Mouse (Mus musculus) embryo, embryonic 11.5 days (tissue): Measurements from ENCODE around the gene Fgfr2.
"Not testable (repeated sequence)": the region's sequence is repeated elsewhere in the genome, so short reads cannot be mapped to it uniquely, and the experiment has no call there.

Source experiments
- DNase-seq: peaks from one replicate; pipeline ENCODE4 v3.0.0-alpha.2; 2012; ENCODE audit warnings: low read depth, low spot score

The Fgfr2 gene

GRCm38 (mm10) chr7:130692943-130693799 is 2430.0 kb downstream of the Fgfr2 start:
- DNase-seq: peak; percentile 46

GRCm38 (mm10) chr7:130692392-130692942 is 2430.7 kb downstream of the Fgfr2 start:
- peak; percentile 73 for DNase-seq

GRCm38 (mm10) chr7:130691931-130692330 is 2431.2 kb downstream of the Fgfr2 start:
- no peak for DNase-seq

GRCm38 (mm10) chr7:130690869-130691268 is 2432.3 kb downstream of the Fgfr2 start:
- DNase-seq: no peak

- no peak for DNase-seq
Observed at GRCm38 (mm10) chr7:130688601-130689000, 2434.5 kb downstream of the Fgfr2 start.

- no peak for DNase-seq
Observed at GRCm38 (mm10) chr7:130681798-130682197, 2441.4 kb downstream of the Fgfr2 start.

GRCm38 (mm10) chr7:130678414-130678813 is 2444.7 kb downstream of the Fgfr2 start:
- no peak for DNase-seq

GRCm38 (mm10) chr7:130677541-130678274 is 2445.4 kb downstream of the Fgfr2 start:
- no peak for DNase-seq

- no peak for DNase-seq
Observed at GRCm38 (mm10) chr7:130676885-130677540, 2446.1 kb downstream of the Fgfr2 start.

GRCm38 (mm10) chr7:130674526-130674925 is 2448.6 kb downstream of the Fgfr2 start:
- no peak for DNase-seq

- peak; percentile 38 for DNase-seq
Observed at GRCm38 (mm10) chr7:130673169-130674033, 2449.7 kb downstream of the Fgfr2 start.

- DNase-seq: no peak
Observed at GRCm38 (mm10) chr7:130671301-130671700, 2451.8 kb downstream of the Fgfr2 start.

GRCm38 (mm10) chr7:130670358-130670757 is 2452.8 kb downstream of the Fgfr2 start:
- DNase-seq: no peak

- DNase-seq: no peak
Observed at GRCm38 (mm10) chr7:130669370-130669881, 2453.7 kb downstream of the Fgfr2 start.

GRCm38 (mm10) chr7:130668729-130669281 is 2454.3 kb downstream of the Fgfr2 start:
- DNase-seq: no peak

GRCm38 (mm10) chr7:130668013-130668412 is 2455.1 kb downstream of the Fgfr2 start:
- DNase-seq: not testable (repeated sequence)

- DNase-seq: no peak
Observed at GRCm38 (mm10) chr7:130665358-130665757, 2457.8 kb downstream of the Fgfr2 start.

GRCm38 (mm10) chr7:130664629-130665028 is 2458.5 kb downstream of the Fgfr2 start:
- DNase-seq: no peak

- no peak for DNase-seq
Observed at GRCm38 (mm10) chr7:130664037-130664436, 2459.1 kb downstream of the Fgfr2 start.

GRCm38 (mm10) chr7:130662869-130663268 is 2460.3 kb downstream of the Fgfr2 start:
- no peak for DNase-seq
